Mouse (Mus musculus): ENCODE measurements around the gene Phospho1.
A peak's percentile ranks its signal among the peaks of the same experiment; 100 is the strongest.
"Not testable (repeated sequence)": the region's sequence is repeated elsewhere in the genome, so short reads cannot be mapped to it uniquely, and the experiment has no call there.

The Phospho1 gene

DNA sequence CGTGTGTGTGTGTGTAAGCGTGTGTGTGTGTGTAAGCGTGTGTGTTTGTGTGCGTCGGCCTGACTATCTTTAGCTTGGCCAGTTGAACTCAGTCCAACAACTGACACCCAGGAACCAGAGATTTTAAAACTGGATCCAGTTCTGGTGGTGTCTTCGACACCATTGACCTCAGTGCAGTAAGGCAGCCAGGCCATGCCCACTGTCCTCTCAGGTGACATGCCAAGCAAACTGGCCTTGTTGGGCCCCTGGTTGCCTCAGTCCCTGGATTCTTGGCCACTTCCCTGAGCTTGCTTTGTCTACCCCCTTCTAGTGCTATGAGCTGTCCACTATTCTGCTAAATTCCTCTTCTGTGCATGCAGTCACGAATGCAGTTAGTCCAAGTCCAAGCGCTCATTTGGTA lies 37.1 kb downstream of the Phospho1 start:
- no peak for DNase-seq

GRCm38 (mm10) chr11:95869442-95869841 lies 45.1 kb downstream of the Phospho1 start:
- no peak for DNase-seq

DNA sequence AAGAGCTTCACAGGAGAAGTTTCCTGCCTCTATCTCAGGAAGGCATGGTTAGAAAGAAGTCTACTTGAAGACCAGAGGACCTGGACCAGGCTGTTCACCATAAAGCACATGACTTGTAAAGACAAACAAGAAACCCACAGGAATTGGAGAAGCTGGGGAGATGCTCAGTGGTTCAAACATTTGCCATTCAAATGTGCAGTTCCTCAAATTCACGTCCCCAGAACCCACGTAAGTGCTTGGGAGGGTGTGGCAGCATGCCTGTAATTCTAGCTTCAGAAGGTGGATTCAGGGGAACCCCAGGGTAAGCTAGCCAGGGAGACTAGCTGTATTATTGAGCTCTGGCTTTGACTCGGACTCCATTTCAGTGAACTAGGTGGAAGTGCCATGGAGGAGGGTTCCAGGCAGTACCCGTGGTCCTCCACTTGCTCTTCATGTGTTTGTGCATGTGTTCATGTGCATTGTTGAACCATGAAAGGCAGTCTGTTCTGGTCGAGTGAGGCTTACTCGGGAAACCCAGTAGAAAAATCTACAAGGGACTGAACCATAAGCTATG lies 45.7 kb downstream of the Phospho1 start:
- DNase-seq = no peak

DNA sequence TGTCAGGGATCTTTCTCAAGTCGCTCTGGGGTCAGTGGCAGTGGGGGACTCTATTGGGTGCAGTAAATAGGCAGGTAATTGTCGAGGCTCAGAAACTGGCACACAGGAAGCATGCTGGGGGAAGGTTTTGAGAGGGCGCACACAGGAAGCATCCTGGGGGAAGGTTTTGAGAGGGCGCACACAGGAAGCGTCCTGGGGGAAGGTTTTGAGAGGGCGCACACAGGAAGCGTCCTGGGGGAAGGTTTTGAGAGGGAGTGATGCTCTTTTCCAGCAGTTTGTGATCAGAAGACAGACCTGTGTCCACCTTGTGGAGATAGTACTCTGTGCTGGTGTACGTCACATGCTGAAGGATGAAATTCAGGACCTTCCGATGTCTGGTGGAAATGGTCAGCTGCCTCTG lies 51.5 kb downstream of the Phospho1 start:
- peak; percentile 26 to 32 for DNase-seq

DNA sequence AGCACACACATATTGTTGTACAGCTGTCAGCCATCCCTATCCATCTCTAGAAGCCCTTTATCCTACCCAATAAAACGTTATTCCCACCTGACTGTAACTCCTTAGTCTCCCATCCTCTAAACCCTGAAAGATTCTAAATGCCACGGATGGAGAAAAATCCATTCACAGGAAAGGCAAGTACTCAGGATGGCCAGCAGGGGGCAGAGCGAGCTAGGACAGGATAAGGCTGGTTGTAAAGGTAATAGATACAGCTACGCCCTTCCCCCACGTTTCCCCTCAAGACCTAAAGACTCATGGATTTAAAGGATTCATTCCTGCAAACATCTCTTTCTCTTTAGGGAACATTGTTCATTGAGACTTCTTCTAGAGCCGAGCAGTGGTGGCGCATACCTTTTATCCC lies 52.0 kb downstream of the Phospho1 start:
- DNase-seq = peak; percentile 50 to 54

- DNase-seq = not testable (repeated sequence)
Observed at GRCm38 (mm10) chr11:95879861-95880260, 55.6 kb downstream of the Phospho1 start.
